Mouse (Mus musculus): ENCODE measurements around the gene Psma6. TPM values are rescaled to one million over a fixed set of nuclear protein-coding genes. Genes with fewer than 3 reads are reported as not detected.
A peak's percentile ranks its signal among the peaks of the same experiment; 100 is the strongest.

Gene Psma6
- total and polyA plus RNA-seq, 2 experiments from 2014 or later, result 131 to 465 TPM

DNA sequence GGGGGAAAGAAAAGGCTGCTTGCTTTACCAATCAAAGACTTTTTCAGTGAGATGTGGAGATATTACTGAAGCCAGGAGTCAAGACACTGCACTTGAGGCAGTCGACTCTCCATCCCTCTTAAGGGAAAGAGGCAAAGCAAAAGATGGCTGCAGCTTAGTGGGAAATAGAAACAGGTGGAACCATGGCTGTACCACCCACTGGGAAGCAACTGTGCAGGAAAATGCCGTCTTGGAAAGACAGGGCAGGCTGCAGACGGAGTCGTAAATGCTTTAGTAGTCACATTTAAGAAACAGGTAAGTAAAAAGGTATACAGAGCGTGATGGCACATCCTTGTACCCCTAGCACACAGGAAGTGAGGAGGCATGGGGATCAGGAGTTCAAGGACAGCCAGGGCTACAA, 79.1 kb downstream of the Psma6 start:
- 70% methylated on average over 5 of the region's 5 CpGs for WGBS

DNA sequence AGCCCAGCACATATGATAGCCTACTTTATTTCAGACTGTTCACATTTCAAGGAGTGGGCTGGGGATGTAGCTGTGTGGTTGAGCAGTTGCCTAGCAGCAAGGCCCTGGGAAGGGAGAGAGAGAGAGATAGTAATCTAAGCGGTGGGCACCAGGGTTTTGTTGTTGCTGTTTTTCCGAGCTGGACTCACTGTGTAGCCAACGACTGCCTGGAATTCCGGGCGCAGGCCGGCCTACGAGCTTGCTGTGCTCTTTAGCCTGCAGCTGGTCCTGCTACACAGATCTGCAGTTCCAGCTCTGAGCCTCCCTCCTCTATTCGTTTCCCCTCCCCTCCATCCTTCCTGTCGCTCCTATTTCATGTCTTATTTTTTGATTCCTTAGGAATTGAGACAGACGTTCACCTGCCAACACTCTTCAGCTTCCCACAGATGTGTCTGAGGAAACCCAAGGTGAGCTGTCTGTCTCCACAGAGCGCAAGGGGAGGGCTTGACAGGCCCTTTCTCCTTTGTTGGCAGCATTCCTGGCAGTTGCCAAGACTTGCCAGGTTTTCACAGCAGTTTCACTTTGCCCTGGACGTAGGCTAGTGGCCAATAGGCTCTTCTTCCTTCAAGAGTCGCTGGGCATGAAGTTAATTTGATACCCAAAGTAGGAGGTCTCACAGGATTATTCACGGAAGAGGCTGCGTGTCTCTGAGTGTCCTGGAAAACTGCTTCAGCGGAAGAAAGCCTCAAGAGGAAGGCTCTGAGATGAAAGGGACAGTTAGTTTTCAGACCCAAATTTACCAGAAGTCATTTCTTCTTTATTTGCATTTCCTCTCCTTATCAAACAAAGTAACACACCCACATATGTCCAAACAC, 80.2 kb downstream of the Psma6 start:
- no peaks in the 10 kb centered on the region for H3K9me3 ChIP-seq (ENCODE audit: low read length)
- H3K27me3 ChIP-seq (ENCODE audit: insufficient read depth, low read length), result no peaks in the 10 kb centered on the region
- no peak overlapping the region; the same call in 1 of the 2 replicates for H3K9ac ChIP-seq
- peaks cover 20% of the 10 kb centered on the region for H3K4me1 ChIP-seq (ENCODE audit: insufficient read depth)
- peak overlapping the region; percentile 23 for H3K4me2 ChIP-seq (ENCODE audit: low read depth)
- no peaks in the 10 kb centered on the region for H3K36me3 ChIP-seq (ENCODE audit: insufficient read depth)
- ATAC-seq (peak; percentile 83), DNase-seq (peak; percentile 71)
- H3K27ac ChIP-seq (ENCODE audit: low read depth, low read length), result peak overlapping the region; percentile 68
- TF ChIP-seq CTCF (IDR thresholded peaks at IDR 0.05; ENCODE audit: low read depth), result no peak
- 10% methylated on average over 16 of the region's 16 CpGs for WGBS
- no peak overlapping the region for H3K4me3 ChIP-seq (ENCODE audit: low read depth, low read length)

More for the DNA sequence above, 79.1 kb downstream of the Psma6 start:
- DNase-seq, result no peak
- ATAC-seq, result no peak
- H3K36me3 ChIP-seq (ENCODE audit: insufficient read depth), result no peaks in the 10 kb centered on the region
- 0 out of 2 replicates have a peak overlapping the region, but pooled peaks have one; percentile 9 for H3K27ac ChIP-seq (ENCODE audit: low read depth, low read length)
- no peak overlapping the region for H3K9ac ChIP-seq
- TF ChIP-seq CTCF (IDR thresholded peaks at IDR 0.05; ENCODE audit: low read depth), result no peak
- H3K4me2 ChIP-seq (ENCODE audit: low read depth), result no peak overlapping the region
- H3K27me3 ChIP-seq (ENCODE audit: insufficient read depth, low read length), result no peaks in the 10 kb centered on the region
- H3K9me3 ChIP-seq (ENCODE audit: low read length), result no peaks in the 10 kb centered on the region
- H3K4me3 ChIP-seq (ENCODE audit: low read depth, low read length), result no peak overlapping the region
- peaks cover 20% of the 10 kb centered on the region for H3K4me1 ChIP-seq (ENCODE audit: insufficient read depth)

DNA sequence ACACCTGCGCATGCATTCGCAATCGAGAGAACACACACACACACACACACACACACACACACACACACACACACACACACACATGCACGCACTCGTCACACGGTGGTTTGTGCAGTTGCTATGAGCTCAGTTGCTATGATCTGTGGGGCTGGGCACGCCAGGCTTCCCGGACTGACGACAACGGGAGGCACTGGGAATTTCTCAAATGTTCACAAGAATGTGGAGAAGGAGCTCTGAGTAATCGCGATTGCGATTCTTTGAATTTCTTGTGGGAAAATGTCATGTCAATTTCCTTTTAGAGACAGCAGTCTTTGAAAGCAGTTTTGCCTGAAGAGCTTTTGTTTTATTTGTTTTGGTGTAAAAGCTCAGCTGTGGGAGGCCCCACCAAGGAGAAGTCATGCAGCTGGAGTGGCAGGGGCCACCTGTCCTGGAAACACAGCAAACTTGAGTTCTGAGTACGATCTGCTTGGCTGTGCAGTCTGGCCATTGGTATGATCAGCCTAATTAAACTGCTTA, 80.9 kb downstream of the Psma6 start:
- no peak overlapping the region; the same call in 1 of the 2 replicates for H3K4me2 ChIP-seq (ENCODE audit: low read depth)
- H3K27ac ChIP-seq (ENCODE audit: low read depth, low read length), result peak overlapping the region; percentile 68
- ATAC-seq (peak; percentile 40), DNase-seq (peak; percentile 66)
- no peaks in the 10 kb centered on the region for H3K27me3 ChIP-seq (ENCODE audit: insufficient read depth, low read length)
- H3K9ac ChIP-seq, result 0 out of 2 replicates have a peak overlapping the region, but pooled peaks have one; percentile 6
- no peaks in the 10 kb centered on the region for H3K9me3 ChIP-seq (ENCODE audit: low read length)
- TF ChIP-seq CTCF (IDR thresholded peaks at IDR 0.05; ENCODE audit: low read depth), result no peak
- H3K36me3 ChIP-seq (ENCODE audit: insufficient read depth), result no peaks in the 10 kb centered on the region
- 22% methylated on average over 14 of the region's 14 CpGs for WGBS
- H3K4me3 ChIP-seq (ENCODE audit: low read depth, low read length), result no peak overlapping the region
- H3K4me1 ChIP-seq (ENCODE audit: insufficient read depth), result peaks cover 20% of the 10 kb centered on the region

DNA sequence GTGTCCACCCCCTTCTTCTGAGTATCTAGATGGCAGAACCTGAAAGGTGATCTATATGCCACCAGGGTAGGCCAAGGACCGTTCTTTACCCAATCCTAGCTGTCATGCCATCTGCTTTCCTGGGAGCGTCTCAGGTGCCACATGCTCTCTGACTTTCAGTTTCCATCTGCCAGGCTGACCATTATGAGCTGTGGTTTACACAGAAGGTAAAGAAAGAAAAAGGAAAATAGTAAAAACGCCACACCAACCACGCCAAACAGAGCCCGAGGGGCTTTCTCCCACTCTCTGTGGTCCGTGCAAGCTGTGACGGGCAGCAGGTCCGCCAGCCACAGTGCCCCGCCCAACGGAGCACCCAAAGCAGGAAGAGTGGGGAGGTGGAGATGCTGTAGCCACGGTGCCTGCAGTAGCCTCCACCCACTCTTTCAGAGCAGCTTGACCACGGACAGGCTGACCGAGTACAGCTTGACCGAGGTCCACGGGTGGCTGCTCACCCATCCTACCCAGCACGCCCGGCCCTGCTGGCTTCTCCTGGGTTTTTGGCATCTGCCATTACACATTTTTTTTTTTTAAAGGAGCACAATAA, 81.5 kb downstream of the Psma6 start:
- Histone ChIP-seq H3K9me3 (ENCODE audit: low read length) (no peaks in the 10 kb centered on the region), H3K27me3 (ENCODE audit: insufficient read depth, low read length) (no peaks in the 10 kb centered on the region), H3K4me1 (ENCODE audit: insufficient read depth) (peaks cover 20% of the 10 kb centered on the region), H3K36me3 (ENCODE audit: insufficient read depth) (no peaks in the 10 kb centered on the region), H3K9ac (no peak overlapping the region), H3K27ac (ENCODE audit: low read depth, low read length) (peak overlapping the region; percentile 68; the same call in 1 of the 2 replicates), H3K4me2 (ENCODE audit: low read depth) (no peak overlapping the region), H3K4me3 (ENCODE audit: low read depth, low read length) (no peak overlapping the region)
- TF ChIP-seq CTCF (IDR thresholded peaks at IDR 0.05; ENCODE audit: low read depth), result no peak
- WGBS, result 70% methylated on average over 17 of the region's 17 CpGs
- ATAC-seq (no peak), DNase-seq (no peak)

DNA sequence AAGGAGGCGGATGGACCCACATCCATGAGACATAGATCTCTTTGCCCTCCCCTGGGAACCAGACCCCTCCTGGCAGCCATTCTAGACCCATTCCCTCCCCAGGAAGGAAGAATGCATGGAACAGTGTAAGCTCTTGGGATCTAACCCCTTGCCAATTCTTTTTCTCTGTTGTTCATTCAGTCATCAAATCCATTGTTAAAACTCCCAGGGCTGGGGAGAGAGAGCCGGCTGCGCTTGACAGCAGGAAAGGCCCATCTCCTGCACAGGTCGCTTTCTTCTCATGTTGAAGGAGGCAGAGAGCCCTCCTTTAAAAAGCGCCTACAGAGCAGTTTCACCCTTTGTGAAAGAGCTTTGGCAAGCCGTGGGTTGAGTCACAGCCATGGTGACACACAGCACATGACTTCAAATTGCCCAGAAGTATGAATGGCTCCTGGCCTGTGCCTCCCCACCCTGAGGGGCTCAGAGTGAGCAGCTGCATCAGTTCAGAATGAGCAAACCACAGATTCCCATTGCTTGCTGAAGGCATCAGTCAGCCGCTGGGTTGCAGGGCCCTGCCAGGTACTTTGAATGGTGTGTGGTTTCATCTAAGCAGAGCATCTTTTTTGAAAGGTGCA, 82.2 kb downstream of the Psma6 start:
- Histone ChIP-seq H3K27ac (ENCODE audit: low read depth, low read length) (no peak overlapping the region), H3K27me3 (ENCODE audit: insufficient read depth, low read length) (no peaks in the 10 kb centered on the region), H3K4me2 (ENCODE audit: low read depth) (no peak overlapping the region), H3K4me1 (ENCODE audit: insufficient read depth) (peaks cover 20% of the 10 kb centered on the region), H3K9me3 (ENCODE audit: low read length) (no peaks in the 10 kb centered on the region), H3K9ac (no peak overlapping the region), H3K4me3 (ENCODE audit: low read depth, low read length) (no peak overlapping the region), H3K36me3 (ENCODE audit: insufficient read depth) (no peaks in the 10 kb centered on the region)
- ATAC-seq, result peak; percentile 69
- 43% methylated on average over 7 of the region's 7 CpGs for WGBS
- no peak for TF ChIP-seq CTCF (IDR thresholded peaks at IDR 0.05; ENCODE audit: low read depth)
- peak; percentile 45 for DNase-seq

DNA sequence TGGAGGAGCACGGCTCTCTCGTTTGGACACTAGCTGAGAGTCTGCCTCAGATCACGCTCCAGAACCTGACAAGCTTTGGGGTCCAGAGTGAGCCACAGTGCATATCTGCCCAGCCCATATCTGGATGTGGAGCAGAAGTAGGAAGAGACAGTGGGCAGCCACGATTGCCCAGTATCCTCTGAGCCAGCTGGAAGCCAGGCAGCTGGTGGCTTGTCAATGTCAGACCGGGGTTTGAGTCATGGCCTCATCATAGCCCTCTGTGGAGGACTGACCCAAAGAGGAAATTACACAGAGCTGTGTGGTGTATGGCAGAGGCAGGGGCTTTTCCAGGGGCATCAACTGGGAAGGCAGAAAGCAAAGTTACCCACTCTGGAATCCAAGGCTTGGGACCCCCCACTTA, 82.8 kb downstream of the Psma6 start:
- Histone ChIP-seq H3K4me2 (ENCODE audit: low read depth) (no peak overlapping the region), H3K27ac (ENCODE audit: low read depth, low read length) (no peak overlapping the region), H3K4me1 (ENCODE audit: insufficient read depth) (peaks cover 20% of the 10 kb centered on the region), H3K9me3 (ENCODE audit: low read length) (no peaks in the 10 kb centered on the region), H3K9ac (no peak overlapping the region), H3K36me3 (ENCODE audit: insufficient read depth) (no peaks in the 10 kb centered on the region), H3K4me3 (ENCODE audit: low read depth, low read length) (no peak overlapping the region), H3K27me3 (ENCODE audit: insufficient read depth, low read length) (no peaks in the 10 kb centered on the region)
- TF ChIP-seq CTCF (IDR thresholded peaks at IDR 0.05; ENCODE audit: low read depth), result no peak
- 67% methylated on average over 5 of the region's 5 CpGs for WGBS
- DNase-seq, result no peak
- ATAC-seq, result no peak
